Mouse (Mus musculus) thymus, adult 2 months (tissue): ENCODE measurements around the gene Tbkbp1.

Experiments used
- CTCF ChIP-seq: fragments of 200-500 bp; IDR thresholded peaks from 2 replicates; pipeline ENCODE4 v1.5.1; 2012; ENCODE audit warnings: mild to moderate bottlenecking, control low read depth, low read length, moderate library complexity, borderline replicate concordance; ENCODE audit not compliant: control insufficient read depth, poor library complexity, insufficient read depth; ENCODE audit errors: extremely low read depth
- POLR2A ChIP-seq: fragments of 200-500 bp; IDR thresholded peaks from 2 replicates; pipeline ENCODE4 v1.6.1; 2012; ENCODE audit warnings: mild to moderate bottlenecking, low read length, control low read depth, moderate library complexity; ENCODE audit not compliant: control insufficient read depth, poor library complexity, insufficient read depth; ENCODE audit errors: extremely low read depth

DNA sequence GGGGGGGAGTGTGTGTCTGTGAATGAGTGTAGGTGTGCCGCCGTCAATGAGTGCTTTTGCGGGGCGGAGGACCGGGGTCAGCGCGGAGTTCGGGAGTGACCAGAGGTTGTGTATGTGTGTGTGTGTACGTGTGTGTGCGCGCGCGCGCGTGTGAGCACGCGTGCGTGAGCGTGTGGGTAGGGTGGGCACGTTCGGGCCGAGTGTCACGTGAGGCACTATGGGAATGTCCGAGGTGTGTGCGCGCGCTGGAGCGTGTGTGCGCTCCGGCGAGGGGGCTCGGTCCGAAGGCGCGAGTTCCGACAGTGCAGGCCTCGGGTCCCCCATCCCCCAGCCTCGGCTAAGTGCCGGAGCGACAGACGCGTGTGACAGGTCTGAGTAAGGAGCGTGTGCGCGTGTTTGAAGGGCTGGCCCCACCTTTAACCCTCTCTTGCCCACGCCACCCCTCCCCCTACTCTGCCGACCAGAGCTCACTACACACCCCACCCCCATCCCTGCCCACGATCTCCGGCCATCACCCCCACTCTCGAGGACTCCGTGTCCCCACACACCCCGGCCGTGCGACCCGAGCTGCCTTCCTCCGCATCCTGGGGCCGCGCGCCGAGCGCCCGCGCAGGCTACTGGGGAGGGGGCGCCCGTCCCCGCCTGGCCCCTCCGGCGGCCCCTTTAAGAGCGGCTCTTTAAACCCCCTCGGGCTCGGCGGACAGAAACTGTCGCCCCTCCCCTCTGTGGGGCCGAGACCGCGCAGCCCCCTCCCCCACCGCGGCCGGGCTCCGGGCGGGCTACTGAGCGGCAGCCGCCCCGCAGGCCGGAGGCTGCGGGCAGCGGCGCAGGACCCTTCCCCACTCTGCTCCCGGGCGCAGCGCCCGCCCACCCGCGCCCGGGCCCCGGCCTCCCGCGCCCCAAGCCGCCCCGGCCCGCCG lies 624 bp downstream of the Tbkbp1 start:
- TF ChIP-seq POLR2A (no peak), CTCF (no peak)
